Mouse (Mus musculus) 3134 (cell line): ENCODE results near the gene Naalad2.
"Not testable (repeated sequence)": the region's sequence is repeated elsewhere in the genome, so short reads cannot be mapped to it uniquely, and the experiment has no call there.

Experiments used
- DNase-seq: peaks from one replicate; pipeline ENCODE4 v3.0.0-alpha.2; 2011; ENCODE audit warnings: low spot score; ENCODE audit not compliant: insufficient read length; ENCODE audit errors: extremely low read depth

Gene Naalad2

GRCm38 (mm10) chr9:18402895-18403294 lies at the start of gene Naalad2:
Gene Naalad2, minus strand, starts transcription at chr9:18402995.
- DNase-seq: not testable (repeated sequence)

DNA sequence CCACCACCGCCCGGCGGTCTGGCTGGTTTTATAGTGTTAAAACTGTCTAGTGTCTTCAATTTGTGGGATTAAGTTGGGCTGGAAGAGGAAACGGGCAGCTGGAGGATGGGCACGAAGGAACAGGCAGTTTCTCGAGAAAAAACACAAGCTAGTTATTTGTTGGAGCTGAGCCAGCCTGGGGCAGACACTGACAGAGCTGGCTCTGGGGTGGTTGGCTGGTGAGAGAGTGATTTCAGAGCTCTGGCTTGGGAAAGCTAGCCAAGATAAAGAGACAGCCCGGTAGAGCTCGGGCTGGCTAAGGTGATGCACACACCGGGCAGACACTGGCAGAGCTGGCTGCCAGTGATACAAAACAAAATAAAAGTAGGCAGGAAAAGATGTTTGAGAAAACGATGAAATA lies 28.9 kb upstream of the Naalad2 start:
- no peak for DNase-seq

GRCm38 (mm10) chr9:18430354-18430753 lies 27.6 kb upstream of the Naalad2 start, which contains the start of gene Mbd3l2:
Gene Mbd3l2, plus strand, starts transcription at chr9:18430654.
- no peak for DNase-seq

GRCm38 (mm10) chr9:18412371-18412770 lies 9.6 kb upstream of the Naalad2 start:
- not testable (repeated sequence) for DNase-seq

DNA sequence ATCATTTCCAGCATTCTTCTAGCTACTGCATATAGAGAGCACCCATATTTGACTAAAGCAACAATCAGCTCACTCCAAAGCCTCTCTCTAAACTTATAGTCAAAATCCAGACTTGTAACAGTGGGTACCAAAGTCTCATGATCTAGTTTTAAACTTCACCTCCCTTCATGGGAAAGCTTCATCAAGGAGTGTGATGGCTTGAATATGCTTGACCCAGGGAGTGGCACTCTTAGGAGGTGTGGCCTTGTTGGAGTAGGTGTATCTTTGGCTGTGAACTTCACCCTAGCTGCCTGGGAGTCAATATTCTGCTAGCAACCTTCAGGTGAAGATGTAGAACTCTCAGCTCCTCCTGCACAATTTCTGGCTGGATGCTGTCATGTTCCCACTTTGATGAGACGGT lies 1.3 kb upstream of the Naalad2 start, which contains the start of gene Ubtfl1:
Ubtfl1 (plus strand) TSS at position 301 of the 400 bp plus-strand sequence.
- DNase-seq: no peak

- no peak for DNase-seq
Measured at GRCm38 (mm10) chr9:18399629-18400028, 3.2 kb downstream of the Naalad2 start.

DNA sequence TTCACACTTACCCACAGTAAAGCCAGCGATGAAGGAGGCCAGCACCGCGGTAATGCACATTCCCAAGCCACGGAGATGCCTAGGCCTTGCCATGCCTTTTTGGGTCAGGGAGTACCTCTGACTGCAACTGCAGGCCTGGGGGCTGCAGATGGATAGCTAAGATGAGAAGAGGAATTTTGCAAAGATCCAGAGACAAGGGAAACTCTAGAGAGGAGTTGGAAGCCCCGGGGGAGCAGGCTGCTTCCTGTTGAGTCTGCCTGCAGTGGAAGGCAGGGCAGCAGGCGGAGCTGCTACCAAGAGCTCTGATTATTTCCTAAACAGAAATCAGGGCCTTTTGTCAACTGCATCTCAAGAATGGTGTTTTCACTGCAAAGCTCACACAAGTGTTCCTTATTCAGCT lies 17.0 kb downstream of the Naalad2 start:
- peak; percentile 64 for DNase-seq

DNA sequence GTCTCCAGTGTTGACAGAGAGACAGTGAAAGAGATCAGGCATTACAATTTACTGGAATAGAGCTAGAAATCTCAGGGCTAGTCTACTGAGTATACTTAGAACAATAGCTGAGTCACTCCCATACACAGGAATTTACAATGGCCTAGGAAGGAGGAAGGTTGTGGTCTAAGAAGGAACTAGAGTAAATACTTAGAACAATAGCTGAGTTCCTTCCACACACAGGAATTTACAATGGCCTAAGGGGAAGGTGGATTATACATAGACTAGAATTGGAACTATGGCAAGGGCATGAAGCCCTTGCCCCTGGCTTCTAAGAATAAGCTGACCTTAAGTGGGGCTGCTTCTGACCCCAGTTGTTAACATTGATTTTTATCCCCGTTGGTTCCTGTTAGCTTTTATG lies 29.8 kb downstream of the Naalad2 start:
- not testable (repeated sequence) for DNase-seq

GRCm38 (mm10) chr9:18319990-18320389 lies 82.8 kb downstream of the Naalad2 start:
- no peak for DNase-seq

GRCm38 (mm10) chr9:18298301-18298700 lies 104.5 kb downstream of the Naalad2 start:
- DNase-seq: no peak

DNA sequence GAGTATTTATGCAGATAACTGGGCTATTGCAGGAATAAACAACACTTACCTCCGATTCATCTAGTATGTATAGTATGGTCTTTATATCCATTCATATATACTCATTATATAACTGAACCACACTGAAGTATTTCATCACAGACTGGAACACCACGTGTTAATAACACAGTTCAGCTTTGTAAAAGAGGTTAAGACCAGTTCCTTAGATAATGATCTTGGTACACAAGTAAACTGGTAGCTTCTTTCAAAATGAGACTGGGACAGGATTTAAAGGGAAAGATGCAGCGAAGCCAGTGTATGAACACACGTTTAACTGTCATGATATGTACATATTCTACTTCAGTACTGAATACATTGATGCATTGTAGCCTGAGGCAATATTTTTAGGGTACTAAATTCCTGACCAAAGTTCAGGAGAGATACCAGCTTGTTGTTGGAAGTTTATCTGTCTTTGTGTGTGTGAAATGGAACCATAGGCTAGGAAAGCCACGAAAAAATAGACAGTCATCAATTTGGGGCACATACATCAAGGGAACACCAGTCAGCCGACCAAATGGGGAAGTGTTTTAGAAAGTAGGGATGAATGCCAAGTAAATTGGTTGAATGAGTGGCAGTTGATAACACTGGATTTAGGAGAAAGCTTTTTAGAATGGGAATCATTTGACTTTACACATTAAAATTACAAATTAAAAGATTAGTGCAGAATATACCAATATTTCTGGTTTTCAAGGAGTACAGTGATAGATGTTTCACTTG lies 109.6 kb downstream of the Naalad2 start:
- DNase-seq: no peak

GRCm38 (mm10) chr9:18292443-18292922 lies 110.3 kb downstream of the Naalad2 start:
- DNase-seq: no peak

GRCm38 (mm10) chr9:18291571-18292429 lies 111.0 kb downstream of the Naalad2 start, which contains the start of gene Chordc1:
Gene Chordc1, plus strand, starts transcription at chr9:18292125.
- DNase-seq: peak; percentile 95

- DNase-seq: not testable (repeated sequence)
Measured at GRCm38 (mm10) chr9:18278693-18279092, 124.1 kb downstream of the Naalad2 start.

DNA sequence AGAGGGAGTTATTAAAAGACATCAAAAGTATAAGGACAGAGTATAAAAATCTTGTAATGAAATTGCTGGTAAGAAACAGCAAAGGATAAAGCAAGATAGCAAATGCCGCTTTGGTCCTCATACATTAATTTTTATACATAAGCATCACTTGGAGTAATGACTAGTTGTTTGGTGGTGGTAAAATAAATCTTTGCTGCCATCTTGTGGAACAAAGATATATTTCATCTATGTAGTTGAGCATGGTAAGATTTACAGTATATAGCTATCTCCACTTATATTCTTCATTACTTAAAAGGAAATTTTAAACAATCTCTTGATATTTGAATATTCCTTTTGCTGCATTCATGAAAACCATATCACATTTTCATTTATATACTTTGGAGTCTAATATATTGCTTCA lies 125.3 kb downstream of the Naalad2 start:
- DNase-seq: no peak

- DNase-seq: no peak
Measured at GRCm38 (mm10) chr9:18276844-18277243, 126.0 kb downstream of the Naalad2 start.

- no peak for DNase-seq
Measured at GRCm38 (mm10) chr9:18275901-18276300, 126.9 kb downstream of the Naalad2 start.
